Mouse (Mus musculus): ENCODE data around the gene Lmo4.

The Lmo4 gene

GRCm38 (mm10) chr3:144148234-144148633 is 56.8 kb downstream of the Lmo4 start:
- no peak for DNase-seq (ENCODE audit: low spot score)

- no peak for DNase-seq (ENCODE audit: low spot score)
Measured at GRCm38 (mm10) chr3:144147244-144147643, 57.8 kb downstream of the Lmo4 start.

- no peak for DNase-seq (ENCODE audit: low spot score)
Measured at GRCm38 (mm10) chr3:144144066-144144465, 61.0 kb downstream of the Lmo4 start.

DNA sequence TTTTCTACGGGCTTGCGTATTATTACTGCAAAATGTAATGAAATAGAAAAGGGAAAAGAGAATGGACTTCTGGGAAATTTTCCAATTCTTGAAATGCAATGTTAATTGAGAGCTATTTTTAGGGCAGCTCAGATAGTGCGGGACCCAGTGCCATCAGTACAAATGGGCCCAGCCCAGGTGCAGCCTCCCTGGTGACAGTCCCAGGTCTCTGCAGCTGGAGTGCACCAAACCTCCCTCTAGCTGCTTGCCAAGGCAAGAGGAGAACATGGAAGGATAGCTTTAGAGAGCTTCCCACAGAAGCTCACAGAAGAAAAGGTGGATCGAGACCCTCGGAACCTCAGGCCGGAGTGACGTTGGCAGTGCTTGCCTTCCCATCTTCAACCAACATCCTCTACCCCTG is 62.1 kb downstream of the Lmo4 start:
- DNase-seq (ENCODE audit: low spot score), result no peak

DNA sequence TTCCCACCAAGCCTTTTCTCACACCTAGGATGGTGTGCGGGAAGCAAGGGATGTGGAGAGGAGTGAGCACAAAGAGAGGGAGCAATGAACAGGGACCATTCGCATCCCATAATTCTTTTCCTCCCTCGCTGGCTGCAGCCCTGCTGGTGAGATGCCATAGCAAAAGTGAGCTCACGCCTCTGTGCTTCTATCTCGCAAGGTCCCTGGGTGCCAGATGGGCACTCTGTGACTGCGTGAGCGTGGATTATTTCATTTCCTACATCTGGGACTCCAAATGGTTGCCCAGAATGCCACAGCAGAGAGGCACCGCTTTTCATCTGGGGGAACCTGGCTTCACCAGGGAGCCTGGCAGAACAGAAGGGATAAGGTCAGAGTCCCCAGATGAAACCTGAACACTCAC is 63.2 kb downstream of the Lmo4 start:
- DNase-seq (ENCODE audit: low spot score), result no peak

- DNase-seq (ENCODE audit: low spot score), result no peak
Measured at GRCm38 (mm10) chr3:144140816-144141215, 64.2 kb downstream of the Lmo4 start.

DNA sequence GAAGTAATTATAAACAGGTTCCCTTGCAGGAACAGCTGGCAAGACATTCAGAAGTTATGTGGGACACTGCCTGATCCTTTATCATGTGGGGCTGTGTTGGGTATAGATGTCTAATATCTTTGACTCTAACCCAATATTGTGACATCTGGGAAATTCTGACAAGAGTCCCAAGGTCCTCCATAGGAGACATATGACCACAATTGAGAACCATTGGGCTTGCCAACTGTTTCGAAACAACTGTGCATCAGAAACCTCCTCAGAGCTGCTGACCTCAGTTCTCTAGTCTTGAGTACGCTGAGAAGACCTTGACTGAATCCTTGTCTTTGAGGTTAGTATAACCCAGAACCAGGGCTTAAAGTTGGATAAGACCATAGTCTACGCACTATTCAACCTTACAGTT is 66.4 kb downstream of the Lmo4 start:
- DNase-seq (ENCODE audit: low spot score), result no peak

Data from yolk sac, embryonic 10.5 days (tissue).